Mouse (Mus musculus) gastrocnemius, postnatal 10 days (tissue): ENCODE results near the gene Hist1h2ah. TPM values are rescaled to one million over a fixed set of nuclear protein-coding genes. Genes with fewer than 3 reads are reported as not detected.
A peak's percentile ranks its signal among the peaks of the same experiment; 100 is the strongest.
"Not testable (repeated sequence)": the region's sequence is repeated elsewhere in the genome, so short reads cannot be mapped to it uniquely, and the experiment has no call there.

ENCODE experiments used
- DNase-seq: peaks from one replicate; pipeline ENCODE4 v3.0.0; 2021; ENCODE audit warnings: mixed read lengths
- long read RNA-seq, 2 experiments: library from polyadenylated mRNA; stranded (forward); transcript quantifications; one replicate each; pipeline ENCODE4 v2.0.0; 2021
- total RNA-seq, 2 experiments: library from RNA; stranded (reverse); gene quantifications; 2 replicates each; pipeline ENCODE4 v1.2.3; 2021

Gene Hist1h2ah
- total RNA-seq = 100 to 1,000 TPM; 171 to 199 TPM
- long read RNA-seq, experiment 1 = 0 reads
- long read RNA-seq, experiment 2 = 0 reads

DNA sequence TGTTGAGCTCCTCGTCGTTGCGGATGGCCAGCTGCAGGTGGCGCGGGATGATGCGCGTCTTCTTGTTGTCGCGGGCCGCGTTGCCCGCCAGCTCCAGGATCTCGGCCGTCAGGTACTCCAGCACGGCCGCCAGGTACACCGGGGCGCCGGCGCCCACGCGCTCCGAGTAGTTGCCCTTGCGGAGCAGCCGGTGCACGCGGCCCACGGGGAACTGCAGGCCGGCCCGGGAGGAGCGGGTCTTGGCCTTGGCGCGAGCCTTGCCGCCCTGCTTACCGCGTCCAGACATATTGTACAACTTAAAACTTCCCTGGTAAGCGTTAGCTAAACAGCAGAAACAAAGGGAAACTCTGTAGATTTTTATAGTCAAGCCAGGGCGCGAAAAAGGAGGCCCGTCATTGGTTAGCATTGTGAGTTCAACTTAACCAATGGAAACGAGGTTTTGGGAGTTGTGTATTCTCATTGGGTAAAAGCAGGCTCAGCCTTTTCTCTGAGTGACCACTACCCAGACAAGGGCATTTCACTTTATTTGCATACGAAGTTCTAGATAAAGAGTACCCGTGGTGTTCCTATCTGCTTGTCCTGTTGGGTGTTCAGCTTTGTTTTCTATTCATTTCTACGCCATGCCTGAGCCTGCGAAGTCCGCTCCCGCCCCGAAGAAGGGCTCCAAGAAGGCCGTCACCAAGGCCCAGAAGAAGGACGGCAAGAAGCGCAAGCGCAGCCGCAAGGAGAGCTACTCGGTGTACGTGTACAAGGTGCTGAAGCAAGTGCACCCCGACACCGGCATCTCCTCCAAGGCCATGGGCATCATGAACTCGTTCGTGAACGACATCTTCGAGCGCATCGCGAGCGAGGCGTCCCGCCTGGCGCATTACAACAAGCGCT is at the start of gene Hist1h2ah, which contains the start of gene Hist1h2bk:
Gene Hist1h2ah, minus strand, starts transcription at position 302 of the 882 bp plus-strand sequence.
Gene Hist1h2bk, plus strand, starts transcription at position 604 of the 882 bp plus-strand sequence.
- peak; percentile 64 for DNase-seq

DNA sequence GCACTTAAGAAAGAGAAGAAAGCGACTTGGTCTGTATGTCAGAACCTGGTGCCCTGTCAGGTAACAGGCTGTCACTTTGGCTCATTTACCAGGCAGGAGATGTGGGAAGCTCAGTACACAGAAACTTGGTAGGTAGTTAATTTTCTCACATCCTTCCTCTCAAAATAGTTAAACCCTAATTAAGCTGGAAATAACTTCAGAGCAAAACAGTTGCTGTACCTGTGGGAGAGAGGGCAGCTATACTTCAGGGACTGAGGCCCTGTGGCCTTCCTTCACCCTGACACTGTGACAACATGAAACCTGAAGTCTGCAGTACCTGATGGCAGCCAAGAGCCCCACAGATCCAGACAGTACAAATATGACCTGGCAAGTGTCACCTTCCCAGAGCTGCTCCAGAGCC is 48.8 kb upstream of the Hist1h2ah start, which contains the start of gene Vmn1r188:
Gene Vmn1r188, plus strand, starts transcription at position 301 of the 400 bp plus-strand sequence.
- not testable (repeated sequence) for DNase-seq

DNA sequence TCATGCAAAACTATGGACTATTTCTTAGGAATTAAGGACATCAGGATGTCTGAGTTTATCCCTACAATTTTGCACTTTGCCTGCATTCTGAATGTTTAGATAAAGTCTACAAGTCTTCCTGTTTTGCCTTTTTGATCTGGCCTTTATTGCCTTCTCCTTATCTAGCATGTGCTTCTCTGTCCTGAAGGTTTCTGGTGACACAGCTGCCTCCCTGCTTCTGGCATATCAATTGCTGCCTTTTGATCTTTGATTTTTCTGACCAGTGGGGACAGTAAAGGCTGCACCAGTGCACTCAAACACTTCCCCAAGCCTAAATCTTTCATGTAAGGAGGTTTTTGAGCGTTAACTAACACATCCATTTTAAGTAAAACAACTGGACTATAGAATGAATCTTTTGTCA is 28.1 kb upstream of the Hist1h2ah start:
- DNase-seq = no peak

DNA sequence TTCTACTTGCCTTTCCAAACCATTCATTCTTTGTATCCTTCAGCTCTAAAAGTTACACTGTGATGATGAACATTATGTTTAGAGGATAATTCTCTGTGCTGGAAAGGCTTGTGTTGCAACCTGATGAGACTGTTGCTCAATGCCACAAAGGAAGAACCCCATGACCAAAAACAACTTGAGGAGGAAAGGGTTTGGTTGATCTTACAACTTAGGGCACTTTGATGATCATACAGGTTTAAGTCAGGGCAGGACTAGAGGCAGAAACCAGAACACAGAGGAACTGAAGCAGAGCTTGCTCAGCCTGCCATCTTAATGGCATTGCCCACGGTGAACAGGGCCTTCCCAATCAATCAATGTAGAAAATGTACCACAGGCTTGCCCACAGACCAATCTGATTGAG is 26.1 kb upstream of the Hist1h2ah start:
- no peak for DNase-seq

DNA sequence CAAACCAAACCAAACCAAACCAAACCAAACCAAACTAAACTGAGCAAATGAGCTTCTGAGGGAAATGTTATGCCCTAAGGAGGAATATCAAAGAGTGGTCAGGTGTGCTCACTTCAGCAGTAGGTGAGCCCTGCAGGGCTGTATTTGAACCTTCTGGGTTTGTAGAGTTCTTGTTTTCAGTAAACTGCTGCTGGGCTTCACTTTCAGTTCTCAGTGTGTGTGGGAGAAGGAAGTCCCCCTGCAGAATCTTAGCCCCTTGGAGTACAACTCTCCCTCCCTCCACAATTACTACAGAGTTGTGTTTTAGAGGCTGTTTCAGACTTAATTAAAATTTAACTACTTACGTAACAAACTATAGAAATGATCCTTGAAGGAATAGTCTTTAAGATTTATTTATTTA is 18.4 kb upstream of the Hist1h2ah start:
- DNase-seq = no peak

DNA sequence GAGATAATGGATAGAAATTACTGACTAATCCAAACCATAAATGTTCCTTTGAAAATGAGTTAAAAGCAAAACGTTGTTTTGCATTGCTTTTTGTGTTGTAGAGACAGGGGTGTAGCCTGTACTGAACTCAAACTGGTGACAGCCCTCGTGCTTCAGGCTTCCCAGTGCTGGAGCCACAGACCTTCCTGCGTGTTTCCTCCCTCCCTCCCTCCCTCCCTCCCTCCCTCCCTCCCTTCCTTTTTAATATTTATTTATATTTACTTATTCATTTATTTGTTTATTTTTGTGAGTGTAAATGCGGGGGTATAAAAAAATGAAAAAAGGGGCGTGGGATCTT is 16.1 kb upstream of the Hist1h2ah start:
- no peak for DNase-seq

DNA sequence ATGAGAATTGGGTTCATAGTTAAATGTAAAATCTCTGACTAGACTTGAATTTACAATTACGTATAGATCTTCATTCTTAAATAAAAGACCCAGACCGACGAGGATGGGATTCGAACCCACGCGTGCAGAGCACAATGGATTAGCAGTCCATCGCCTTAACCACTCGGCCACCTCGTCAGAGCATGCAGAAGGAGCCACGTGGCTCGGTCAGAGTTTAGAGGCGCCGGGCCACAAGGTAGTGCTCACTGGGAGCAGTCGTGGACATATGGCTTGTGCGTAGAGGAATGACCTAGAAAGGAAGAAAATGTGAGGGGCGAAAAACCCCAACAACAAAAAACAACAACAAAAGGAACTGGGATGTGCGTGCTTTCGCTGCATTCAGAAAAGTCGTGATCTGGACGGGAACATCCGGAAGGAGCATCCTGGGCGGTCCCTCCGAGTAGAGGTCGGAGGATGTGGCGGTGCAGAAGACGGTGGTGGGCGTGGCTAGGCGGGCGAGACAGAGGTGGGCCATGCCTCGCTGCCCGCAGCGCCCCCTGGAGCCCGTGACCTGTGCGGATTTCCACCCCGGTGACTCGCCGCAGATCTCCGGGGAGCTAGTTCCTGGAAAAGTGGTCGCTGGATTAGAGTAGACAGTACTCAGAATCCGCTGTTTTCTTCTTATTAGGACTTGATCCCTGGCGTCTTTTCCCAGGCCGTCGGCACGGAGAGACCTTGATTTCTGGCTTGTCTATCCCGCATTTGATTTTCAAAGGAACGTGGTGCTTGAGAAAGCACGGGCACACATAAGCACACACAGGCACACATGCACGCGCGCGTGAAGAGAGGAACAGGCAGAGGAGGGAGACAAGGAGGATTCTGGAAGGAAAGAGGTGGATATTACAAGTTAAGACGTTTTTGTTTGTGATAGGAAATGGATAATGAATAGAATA is 15.5 kb upstream of the Hist1h2ah start:
- peak; percentile 83 for DNase-seq

DNA sequence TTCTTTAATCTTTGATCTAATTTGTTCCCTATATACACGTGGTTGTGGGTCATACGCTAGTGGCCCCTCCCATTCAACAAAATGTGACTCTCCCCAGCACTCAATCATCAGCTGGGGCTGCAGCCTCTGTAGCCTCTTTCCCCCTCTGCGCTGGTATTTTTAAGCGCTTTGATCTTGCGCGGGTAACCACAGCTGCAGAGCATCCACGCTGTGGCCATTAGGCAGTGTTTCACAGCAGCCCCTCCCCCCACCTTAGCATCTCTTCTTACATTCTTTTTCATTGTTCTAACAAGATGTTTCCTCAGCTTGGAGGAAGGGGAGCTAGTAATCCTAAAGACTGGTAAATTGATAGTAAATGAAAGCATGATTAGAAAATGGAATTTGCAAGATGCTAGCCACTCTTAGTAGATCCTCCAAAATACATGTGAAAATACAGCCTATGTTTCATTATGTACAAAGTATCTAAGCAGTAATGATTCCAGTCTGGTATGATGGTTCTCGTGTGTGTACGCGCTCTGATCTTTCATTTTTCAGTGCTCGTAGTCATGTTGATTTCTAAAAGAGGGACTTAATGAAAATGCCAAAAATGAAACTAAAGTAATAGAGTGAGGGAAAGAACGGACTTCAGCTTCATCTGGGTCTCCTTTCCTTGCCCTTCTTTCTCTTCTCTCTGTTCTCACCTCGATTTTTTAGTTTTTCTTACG is 14.5 kb upstream of the Hist1h2ah start:
- no peak for DNase-seq

DNA sequence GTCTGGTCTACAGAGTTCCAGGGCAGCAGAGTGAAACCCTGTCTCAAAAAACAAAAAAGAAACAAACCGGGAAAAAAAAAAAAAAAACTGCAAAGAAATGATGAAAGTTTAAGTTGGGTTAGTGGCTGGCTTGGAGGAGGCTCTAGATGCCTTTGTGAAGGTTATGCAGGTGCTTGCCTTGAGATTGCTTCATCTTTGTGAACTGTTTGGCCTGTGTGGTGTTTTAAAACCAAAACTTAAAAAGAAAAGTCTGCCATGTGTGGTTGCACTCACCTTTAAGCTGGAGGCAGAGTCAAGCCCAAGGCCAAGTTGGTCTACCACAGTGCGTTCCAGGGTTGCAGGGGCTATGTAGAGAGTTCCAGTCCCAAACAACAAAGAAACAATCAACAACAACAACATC is 13.7 kb upstream of the Hist1h2ah start:
- DNase-seq = no peak

DNA sequence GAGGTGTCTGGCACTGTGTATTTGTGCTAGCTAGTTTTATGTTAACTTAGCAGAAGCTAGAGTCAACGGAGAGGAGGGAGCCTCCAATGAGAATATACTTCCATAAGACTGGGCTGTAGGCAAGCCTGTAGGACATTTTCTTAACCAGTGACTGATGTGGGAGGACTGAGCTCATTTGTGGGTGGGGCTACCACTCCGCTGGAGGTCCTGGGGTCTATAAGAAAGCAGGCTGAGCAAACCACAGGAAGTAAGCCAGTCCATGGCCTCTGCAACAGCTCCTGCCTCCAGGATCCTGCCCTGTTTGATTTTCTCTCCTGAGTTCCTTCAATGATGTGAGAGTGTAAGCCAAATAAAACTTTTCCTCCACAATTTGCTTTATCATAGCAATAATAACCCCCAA is 9.9 kb upstream of the Hist1h2ah start:
- no peak for DNase-seq

DNA sequence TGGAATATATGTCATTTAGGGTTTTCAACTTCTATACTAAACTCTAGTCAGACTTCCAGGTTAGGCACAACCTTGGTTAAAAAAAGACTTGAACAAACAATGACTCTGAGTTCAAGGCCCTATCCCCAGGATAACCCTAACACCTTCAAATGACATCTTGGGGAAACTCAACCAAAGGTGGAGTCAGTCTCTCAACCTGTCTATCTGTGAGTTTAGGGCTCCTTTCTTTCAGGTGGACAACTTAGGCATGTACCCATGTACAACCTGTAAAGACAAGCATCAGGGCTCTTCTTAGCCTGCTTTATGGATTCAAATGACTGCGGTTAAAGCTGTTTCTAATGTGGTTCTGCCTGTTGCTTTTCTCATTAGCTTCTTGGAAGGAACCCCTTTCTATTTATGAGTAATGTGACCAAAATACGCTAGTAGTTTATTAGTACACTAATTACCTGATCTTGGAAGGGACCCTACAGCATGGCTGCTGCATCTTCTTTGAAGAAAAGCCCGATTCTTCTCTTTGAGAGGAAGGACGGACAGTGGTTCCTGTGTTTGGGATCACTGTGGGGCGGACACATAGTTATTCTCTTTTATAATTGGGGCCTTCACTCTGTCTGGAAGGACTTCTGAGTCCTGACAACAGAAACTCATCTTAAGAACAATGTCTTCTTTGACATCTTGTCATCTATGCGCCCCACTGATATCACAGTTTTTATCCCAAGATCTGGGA is 9.2 kb upstream of the Hist1h2ah start:
- no peak for DNase-seq

DNA sequence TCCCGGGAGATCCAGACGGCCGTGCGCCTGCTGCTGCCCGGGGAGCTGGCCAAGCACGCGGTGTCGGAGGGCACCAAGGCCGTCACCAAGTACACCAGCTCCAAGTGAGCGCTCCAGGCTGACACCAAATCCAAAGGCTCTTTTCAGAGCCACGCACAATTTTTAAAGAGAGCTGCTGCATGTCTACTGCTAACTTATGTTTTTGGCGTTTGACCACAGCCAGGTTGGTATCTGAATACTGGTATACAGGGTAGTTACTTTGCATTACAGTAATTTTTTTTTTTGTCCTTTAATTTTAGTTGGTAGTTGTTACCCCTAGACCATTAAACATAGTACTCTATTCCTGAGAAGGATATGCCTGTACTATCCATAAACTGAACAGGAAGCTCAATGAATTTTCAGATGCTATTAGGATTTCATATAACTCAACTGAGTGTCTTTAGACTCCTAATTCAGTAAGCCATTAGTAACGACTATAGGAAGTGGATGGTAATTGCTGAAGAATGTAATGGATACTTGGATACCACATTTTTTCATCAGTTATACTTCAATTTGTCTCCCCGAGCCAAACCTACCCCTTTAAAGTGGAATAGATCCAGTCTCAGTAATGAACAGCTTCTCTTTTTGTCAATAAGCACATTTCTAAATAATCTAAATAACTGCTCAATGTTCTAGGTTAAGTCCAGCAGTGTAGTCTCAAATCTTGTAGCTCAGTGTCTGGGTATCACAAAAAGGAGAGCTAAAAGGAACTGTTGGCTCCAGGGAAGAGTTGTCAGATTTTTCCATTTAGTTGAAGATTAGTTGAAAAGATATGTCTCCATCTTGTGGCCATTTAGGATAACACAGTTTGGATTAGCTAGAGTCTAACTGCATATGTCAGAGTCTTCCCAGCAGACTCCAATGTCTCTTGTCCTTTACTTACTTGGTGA is 8.4 kb upstream of the Hist1h2ah start:
- DNase-seq = no peak

DNA sequence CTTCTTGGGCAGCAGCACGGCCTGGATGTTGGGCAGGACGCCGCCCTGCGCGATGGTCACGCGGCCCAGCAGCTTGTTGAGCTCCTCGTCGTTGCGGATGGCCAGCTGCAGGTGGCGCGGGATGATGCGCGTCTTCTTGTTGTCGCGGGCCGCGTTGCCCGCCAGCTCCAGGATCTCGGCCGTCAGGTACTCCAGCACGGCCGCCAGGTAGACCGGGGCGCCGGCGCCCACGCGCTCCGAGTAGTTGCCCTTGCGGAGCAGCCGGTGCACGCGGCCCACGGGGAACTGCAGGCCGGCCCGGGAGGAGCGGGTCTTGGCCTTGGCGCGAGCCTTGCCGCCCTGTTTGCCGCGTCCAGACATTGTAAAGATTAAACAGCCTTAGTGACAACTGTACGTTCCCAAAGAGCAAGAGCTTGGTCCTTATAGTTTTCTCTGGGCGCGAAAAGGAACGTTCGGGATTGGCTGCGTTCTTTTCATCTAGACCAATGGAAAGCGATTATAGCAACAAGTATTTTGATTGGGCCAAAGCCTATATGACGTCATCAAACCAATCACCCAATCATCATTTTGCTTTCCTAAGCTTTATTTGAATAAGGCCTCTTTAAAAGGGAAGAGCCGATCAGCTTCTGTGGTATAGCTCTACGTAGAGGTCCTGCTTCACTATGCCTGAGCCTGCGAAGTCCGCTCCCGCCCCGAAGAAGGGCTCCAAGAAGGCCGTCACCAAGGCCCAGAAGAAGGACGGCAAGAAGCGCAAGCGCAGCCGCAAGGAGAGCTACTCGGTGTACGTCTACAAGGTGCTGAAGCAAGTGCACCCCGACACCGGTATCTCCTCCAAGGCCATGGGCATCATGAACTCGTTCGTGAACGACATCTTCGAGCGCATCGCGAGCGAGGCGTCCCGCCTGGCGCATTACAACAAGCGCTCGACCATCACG is 7.5 kb upstream of the Hist1h2ah start, which contains the start of the genes Hist1h2ag and Hist1h2bj:
Gene Hist1h2ag, minus strand, starts transcription at position 377 of the 935 bp plus-strand sequence.
Gene Hist1h2bj, plus strand, starts transcription at position 647 of the 935 bp plus-strand sequence.
- DNase-seq = peak; percentile 53

DNA sequence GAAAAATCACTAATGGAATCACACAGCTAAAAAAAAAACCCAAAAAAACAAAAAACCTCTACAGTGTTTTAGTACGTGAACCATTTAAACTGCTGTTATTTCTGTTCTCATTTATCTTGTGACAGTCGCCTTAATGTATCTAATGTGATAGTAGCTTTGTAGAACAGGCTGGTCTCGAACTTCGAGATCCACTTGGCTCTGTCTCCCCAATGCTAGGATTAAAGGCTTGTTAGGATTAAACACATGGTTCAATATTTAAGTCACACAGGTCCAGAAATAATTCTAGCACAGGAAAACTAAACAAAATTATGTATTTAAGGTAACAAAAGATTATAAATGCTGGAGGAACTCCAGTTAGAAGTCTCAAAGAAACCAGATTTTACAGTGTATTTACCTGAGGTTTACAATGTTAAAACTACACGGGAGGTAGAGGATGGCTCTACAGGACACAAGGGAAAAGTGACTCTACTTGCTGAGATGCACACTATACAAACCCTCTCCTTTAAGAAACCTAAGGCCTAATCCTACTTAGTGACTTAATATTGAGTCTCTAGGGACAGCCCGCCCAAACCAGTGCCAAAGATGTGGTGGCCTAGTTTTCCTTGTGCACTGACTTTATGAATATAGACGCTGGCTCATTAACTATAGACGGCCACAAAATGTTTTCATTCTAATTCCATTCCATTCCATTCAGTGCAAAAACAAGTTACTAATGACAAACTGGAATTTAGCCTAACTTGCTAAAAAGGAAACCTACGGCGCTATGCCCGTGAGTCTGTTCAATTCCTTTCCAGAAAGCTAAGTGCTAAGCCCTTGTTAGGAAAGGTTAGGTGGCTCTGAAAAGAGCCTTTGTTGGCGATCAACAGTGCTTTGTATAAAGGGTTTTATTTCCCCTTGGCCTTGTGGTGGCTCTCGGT is 6.5 kb upstream of the Hist1h2ah start:
- DNase-seq = no peak

DNA sequence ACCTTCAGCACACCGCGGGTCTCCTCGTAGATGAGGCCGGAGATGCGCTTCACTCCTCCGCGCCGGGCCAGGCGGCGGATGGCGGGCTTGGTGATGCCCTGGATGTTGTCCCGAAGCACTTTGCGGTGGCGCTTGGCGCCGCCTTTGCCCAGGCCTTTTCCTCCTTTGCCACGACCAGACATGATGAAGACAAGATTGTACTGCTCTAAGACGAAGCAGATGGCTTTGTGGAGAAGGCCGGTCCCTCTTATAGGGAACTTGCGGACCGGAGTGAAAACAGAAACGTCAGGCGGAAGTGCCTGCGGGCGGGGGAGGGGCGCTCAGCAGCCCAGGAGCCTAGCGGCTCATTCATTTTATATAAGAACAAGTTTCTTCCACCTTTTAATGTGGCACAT is 5.8 kb upstream of the Hist1h2ah start, which contains the start of gene Hist1h4i:
Gene Hist1h4i, minus strand, starts transcription at position 221 of the 395 bp plus-strand sequence.
- DNase-seq = peak; percentile 90

DNA sequence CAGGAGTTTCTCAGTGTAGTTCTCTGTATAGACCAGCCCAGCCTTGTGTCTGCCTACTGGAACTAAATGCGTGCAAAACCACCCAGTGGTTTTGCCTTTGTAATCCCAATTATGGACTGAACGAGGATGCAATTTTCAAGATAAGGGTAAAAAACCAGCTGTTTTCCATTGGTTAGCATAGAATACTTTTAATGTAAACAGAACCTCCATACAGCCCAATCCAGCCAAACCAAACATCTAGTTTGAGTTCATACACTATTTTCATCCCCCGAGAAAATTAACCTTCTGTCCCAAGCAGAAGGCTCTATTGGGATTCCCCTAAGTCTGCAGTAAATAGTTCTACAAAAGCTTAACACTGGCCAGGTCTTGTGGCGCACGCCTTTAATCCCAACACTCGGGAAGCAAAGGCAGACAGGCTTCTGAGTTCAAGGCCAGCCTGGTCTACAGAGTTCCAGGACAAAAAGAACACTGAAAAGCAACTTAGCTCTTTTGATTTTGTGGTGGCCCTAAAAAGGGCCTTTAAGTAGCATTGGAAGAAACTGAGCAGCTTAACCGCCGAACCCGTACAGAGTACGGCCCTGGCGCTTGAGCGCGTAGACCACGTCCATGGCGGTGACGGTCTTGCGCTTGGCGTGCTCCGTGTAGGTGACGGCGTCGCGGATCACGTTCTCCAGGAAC is 5.2 kb upstream of the Hist1h2ah start:
- no peak for DNase-seq

DNA sequence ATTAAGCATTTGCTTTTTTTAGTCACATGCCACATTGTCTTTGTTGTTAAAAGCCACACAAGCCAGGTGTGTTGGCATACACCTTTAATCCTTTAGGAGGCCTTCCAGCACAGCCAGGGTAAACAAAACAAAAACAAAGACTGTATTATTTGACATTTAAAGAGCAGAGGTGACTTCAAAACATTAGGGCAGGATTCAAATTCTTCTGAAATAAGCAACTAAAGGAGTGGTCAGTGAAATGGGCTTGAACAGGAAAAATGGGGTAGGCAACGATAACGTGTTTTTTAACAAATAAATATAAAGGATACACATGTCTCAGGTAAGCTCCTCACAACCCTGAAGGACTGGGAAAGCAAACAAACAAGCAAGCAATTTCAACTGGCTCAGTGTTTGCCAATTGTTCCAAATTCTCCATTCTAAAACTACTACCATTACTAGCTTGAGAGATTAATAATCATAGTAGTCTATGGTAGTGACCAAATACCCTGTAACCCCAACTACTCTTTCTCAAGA is 4.6 kb upstream of the Hist1h2ah start:
- no peak for DNase-seq
